Mouse (Mus musculus) retina, postnatal 1 day (tissue): ENCODE measurements at regions not wholly inside any gene's neighbourhood (a gene's known extent, or its start where the extent isn't known, plus 50 kb on each side); places are given as distances from the start of the nearest gene placed in this dataset.
A peak's percentile ranks its signal among the peaks of the same experiment; 100 is the strongest.

Experiments used
- DNase-seq: peaks from one replicate; pipeline ENCODE4 v3.0.0-alpha.2; 2012

DNA sequence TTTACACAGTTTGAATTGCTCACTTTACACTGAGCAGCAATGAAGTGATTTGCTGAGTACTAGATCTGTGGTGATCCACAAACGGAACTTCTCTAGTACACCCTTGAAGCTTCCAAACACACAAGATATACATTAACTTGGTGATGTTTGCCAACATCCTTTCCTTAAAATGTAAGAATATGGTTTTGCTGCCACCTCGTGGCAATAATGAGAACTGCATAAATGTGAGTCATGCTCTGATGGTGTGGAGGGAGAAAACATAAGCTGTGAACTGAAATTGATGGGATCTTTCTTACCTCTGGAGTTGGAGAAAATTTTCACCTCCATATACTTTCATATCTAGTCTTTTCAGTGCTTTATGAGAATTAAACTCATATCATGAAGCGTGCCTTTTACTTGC, 51.6 kb downstream of the Bex3 start:
- DNase-seq: peak; percentile 73

DNA sequence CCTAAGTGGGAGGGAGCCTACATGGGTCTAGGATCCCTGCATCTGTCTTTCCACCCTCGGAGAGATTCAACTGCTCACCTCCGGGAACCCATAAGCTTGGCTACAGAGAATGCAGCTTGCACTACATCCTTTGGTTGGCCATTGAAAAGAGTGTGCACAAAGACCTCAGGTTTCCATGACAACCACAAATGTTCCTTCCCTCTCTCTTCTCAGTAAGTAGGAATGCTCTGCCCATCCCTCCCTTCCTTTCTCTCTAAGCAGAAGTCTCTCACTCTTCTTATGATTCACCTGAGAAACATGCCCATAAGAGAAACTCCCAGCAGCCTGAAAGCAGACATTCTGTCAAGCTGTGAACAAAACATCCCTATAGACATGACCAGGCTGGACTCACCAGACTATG, 95.8 kb downstream of the Bex3 start:
- no peak for DNase-seq
